Mouse (Mus musculus) hindbrain, embryonic 16.5 days (tissue): ENCODE measurements around the gene 1700003E16Rik. TPM values are rescaled to one million over a fixed set of nuclear protein-coding genes. Genes with fewer than 3 reads are reported as not detected.

Source experiments
- ATAC-seq: fragments of 200-750 bp; cut with Nextera tagmentation; 2 replicates; pipeline ENCODE4 v1.8.0; 2017; ENCODE audit warnings: moderate TSS enrichment, moderate library complexity
- H3K27ac ChIP-seq: fragments of 300-500 bp; sonication (generic); 2 replicates; pipeline ENCODE4 v1.5.1; 2014; ENCODE audit warnings: low read depth, mild to moderate bottlenecking, control low read depth, low read length, moderate library complexity
- H3K27me3 ChIP-seq: fragments of 300-500 bp; sonication (generic); replicated peaks from 2 replicates; pipeline ENCODE4 v1.6.1; 2014; ENCODE audit warnings: low read length; ENCODE audit not compliant: control insufficient read depth, insufficient read depth
- H3K36me3 ChIP-seq: fragments of 300-500 bp; sonication (generic); 2 replicates; pipeline ENCODE4 v1.6.1; 2014; ENCODE audit warnings: mild to moderate bottlenecking, low read length, moderate library complexity, mixed read lengths; ENCODE audit not compliant: control insufficient read depth, insufficient read depth
- H3K4me1 ChIP-seq: fragments of 300-500 bp; sonication (generic); 2 replicates; pipeline ENCODE4 v1.6.1; 2014; ENCODE audit warnings: low read depth, low read length; ENCODE audit not compliant: control insufficient read depth, insufficient read depth
- H3K4me2 ChIP-seq: fragments of 300-500 bp; sonication (generic); 2 replicates; pipeline ENCODE4 v1.6.1; 2014; ENCODE audit warnings: mild to moderate bottlenecking, low read length, control low read depth, moderate library complexity
- H3K4me3 ChIP-seq: fragments of 300-500 bp; sonication (generic); 2 replicates; pipeline ENCODE4 v1.5.1; 2014; ENCODE audit warnings: mild to moderate bottlenecking, low read length, control low read depth, moderate library complexity
- H3K9ac ChIP-seq: fragments of 300-500 bp; sonication (generic); 2 replicates; pipeline ENCODE4 v1.6.1; 2014; ENCODE audit warnings: low read depth, mild to moderate bottlenecking, control low read depth, low read length, moderate library complexity
- H3K9me3 ChIP-seq: fragments of 300-500 bp; sonication (generic); 2 replicates; pipeline ENCODE4 v1.6.1; 2014; ENCODE audit warnings: mild to moderate bottlenecking, low read length, moderate library complexity; ENCODE audit not compliant: control insufficient read depth
- WGBS: fragments of 180-500 bp; shearing (Covaris S2); extraction: QIAGEN DNeasy Blood & Tissue Kit; methylation state at CpG from one replicate; pipeline ENCODE4 v1.1.7; 2014; 5-methylcytosine and 5-hydroxymethylcytosine counted together
- polyA plus RNA-seq: library from polyadenylated mRNA; unstranded; fragments of >200 nt; fragmentation: Nextera tagmentation; extraction: Ambion mirVana; gene quantifications from 2 replicates; pipeline ENCODE4 v1.2.1, GENCODE M21; 2015

Gene 1700003E16Rik
- polyA plus RNA-seq, 1 experiment from 2014 or later: 12.9 TPM

- WGBS: 82% methylated on average over 4 of the region's 4 CpGs
- H3K9ac ChIP-seq: no peak overlapping the region
- H3K27me3 ChIP-seq: no peaks in the 10 kb centered on the region
- H3K36me3 ChIP-seq: peaks cover 12% of the 10 kb centered on the region; the same call in 1 of the 2 replicates
- no peak for ATAC-seq
- peaks cover 38% of the 10 kb centered on the region for H3K4me1 ChIP-seq
- no peak overlapping the region for H3K4me3 ChIP-seq
- no peaks in the 10 kb centered on the region for H3K9me3 ChIP-seq
- no peak overlapping the region for H3K27ac ChIP-seq
- H3K4me2 ChIP-seq: no peak overlapping the region
Observed at GRCm38 (mm10) chr6:83117165-83117438, 39.1 kb upstream of the 1700003E16Rik start.

- H3K4me1 ChIP-seq: peaks cover 43% of the 10 kb centered on the region
- no peak overlapping the region for H3K4me3 ChIP-seq
- H3K27me3 ChIP-seq: no peaks in the 10 kb centered on the region
- no peak overlapping the region for H3K4me2 ChIP-seq
- peaks cover 12% of the 10 kb centered on the region; the same call in 1 of the 2 replicates for H3K36me3 ChIP-seq
- ATAC-seq: no peak
- no peak overlapping the region for H3K9ac ChIP-seq
- H3K9me3 ChIP-seq: no peaks in the 10 kb centered on the region
- 0 out of 2 replicates have a peak overlapping the region, but pooled peaks have one; percentile 10 for H3K27ac ChIP-seq
- WGBS: 92% methylated on average over 13 of the region's 13 CpGs
Observed at GRCm38 (mm10) chr6:83117616-83118015, 38.6 kb upstream of the 1700003E16Rik start.

GRCm38 (mm10) chr6:83118369-83118768, 37.8 kb upstream of the 1700003E16Rik start:
- Histone ChIP-seq H3K27me3 (no peaks in the 10 kb centered on the region), H3K4me1 (peaks cover 49% of the 10 kb centered on the region), H3K4me2 (no peak overlapping the region), H3K36me3 (peaks cover 12% of the 10 kb centered on the region; the same call in 1 of the 2 replicates), H3K27ac (no peak overlapping the region), H3K4me3 (no peak overlapping the region), H3K9me3 (no peaks in the 10 kb centered on the region), H3K9ac (no peak overlapping the region)
- ATAC-seq: no peak
- WGBS: 78% methylated on average over 11 of the region's 11 CpGs

GRCm38 (mm10) chr6:83118825-83119733, 37.1 kb upstream of the 1700003E16Rik start:
- no peak overlapping the region for H3K9ac ChIP-seq

GRCm38 (mm10) chr6:83119734-83120051, 36.5 kb upstream of the 1700003E16Rik start:
- peaks cover 14% of the 10 kb centered on the region; the same call in 1 of the 2 replicates for H3K36me3 ChIP-seq
- H3K9me3 ChIP-seq: no peaks in the 10 kb centered on the region
- H3K9ac ChIP-seq: no peak overlapping the region; the same call in 1 of the 2 replicates
- no peak for ATAC-seq
- H3K4me1 ChIP-seq: peaks cover 55% of the 10 kb centered on the region
- H3K4me2 ChIP-seq: peak overlapping the region; percentile 98
- H3K4me3 ChIP-seq: no peak overlapping the region
- H3K27ac ChIP-seq: no peak overlapping the region
- WGBS: 55% methylated on average over 7 of the region's 7 CpGs
- H3K27me3 ChIP-seq: no peaks in the 10 kb centered on the region

More at GRCm38 (mm10) chr6:83118825-83119733, 37.1 kb upstream of the 1700003E16Rik start:
- no peak overlapping the region for H3K27ac ChIP-seq
- ATAC-seq: no peak
- H3K4me2 ChIP-seq: no peak overlapping the region; the same call in 1 of the 2 replicates
- peaks cover 14% of the 10 kb centered on the region; the same call in 1 of the 2 replicates for H3K36me3 ChIP-seq
- WGBS: 84% methylated on average over 14 of the region's 14 CpGs
- H3K27me3 ChIP-seq: no peaks in the 10 kb centered on the region
- H3K4me3 ChIP-seq: no peak overlapping the region
- peaks cover 53% of the 10 kb centered on the region for H3K4me1 ChIP-seq
- no peaks in the 10 kb centered on the region for H3K9me3 ChIP-seq

GRCm38 (mm10) chr6:83120930-83121862, 35.0 kb upstream of the 1700003E16Rik start, which contains the start of gene Wbp1:
Gene Wbp1, minus strand, starts transcription at chr6:83121559.
- peak within 1 kb of the TSS; percentile 80 for H3K4me3 ChIP-seq
- H3K4me1 ChIP-seq: peaks cover 48% of the 10 kb centered on the region
- WGBS: under 1% methylated on average over 38 of the region's 38 CpGs
- H3K4me2 ChIP-seq: peak within 1 kb of the TSS; percentile 98
- peaks cover 14% of the 10 kb centered on the region; the same call in 1 of the 2 replicates for H3K36me3 ChIP-seq
- H3K9me3 ChIP-seq: no peaks in the 10 kb centered on the region
- ATAC-seq: peak; percentile 95
- peak within 1 kb of the TSS; percentile 96 for H3K27ac ChIP-seq
- H3K9ac ChIP-seq: peak within 1 kb of the TSS; percentile 91
- no peaks in the 10 kb centered on the region for H3K27me3 ChIP-seq

- Histone ChIP-seq H3K9me3 (no peaks in the 10 kb centered on the region), H3K4me1 (peaks cover 40% of the 10 kb centered on the region), H3K36me3 (peaks cover 14% of the 10 kb centered on the region; the same call in 1 of the 2 replicates), H3K27me3 (no peaks in the 10 kb centered on the region), H3K4me2 (peak overlapping the region; percentile 98), H3K4me3 (peak overlapping the region; percentile 80), H3K9ac (peak overlapping the region; percentile 86), H3K27ac (peak overlapping the region; percentile 96)
- under 1% methylated on average over 29 of the region's 52 CpGs for WGBS
- ATAC-seq: 0 out of 2 replicates have a peak, but pooled peaks have one; percentile 1
Observed at GRCm38 (mm10) chr6:83121863-83122710, 34.1 kb upstream of the 1700003E16Rik start.

- ATAC-seq: no peak
- WGBS: 56% methylated on average over 5 of the region's 5 CpGs
- peaks cover 7% of the 10 kb centered on the region; the same call in 1 of the 2 replicates for H3K36me3 ChIP-seq
- peak overlapping the region; percentile 98 for H3K4me2 ChIP-seq
- H3K9ac ChIP-seq: no peak overlapping the region
- H3K27ac ChIP-seq: no peak overlapping the region
- H3K27me3 ChIP-seq: no peaks in the 10 kb centered on the region
- H3K4me3 ChIP-seq: no peak overlapping the region
- no peaks in the 10 kb centered on the region for H3K9me3 ChIP-seq
- peaks cover 40% of the 10 kb centered on the region for H3K4me1 ChIP-seq
Observed at GRCm38 (mm10) chr6:83122961-83123360, 33.2 kb upstream of the 1700003E16Rik start.
